Mouse (Mus musculus) olfactory bulb, adult 2 months (tissue): ENCODE measurements at regions not wholly inside any gene's neighbourhood (a gene's known extent, or its start where the extent isn't known, plus 50 kb on each side); places are given as distances from the start of the nearest gene placed in this dataset.

ENCODE experiments used
- CTCF ChIP-seq: fragments of 200-500 bp; IDR thresholded peaks from 2 replicates; pipeline ENCODE4 v1.5.1; 2012; ENCODE audit warnings: low read depth, mild to moderate bottlenecking, low read length, moderate library complexity; ENCODE audit not compliant: insufficient read depth
- POLR2A ChIP-seq: fragments of 200-500 bp; IDR thresholded peaks from 2 replicates; pipeline ENCODE4 v1.6.1; 2012; ENCODE audit warnings: mild to moderate bottlenecking, low read depth, low read length, moderate library complexity; ENCODE audit not compliant: insufficient read depth

DNA sequence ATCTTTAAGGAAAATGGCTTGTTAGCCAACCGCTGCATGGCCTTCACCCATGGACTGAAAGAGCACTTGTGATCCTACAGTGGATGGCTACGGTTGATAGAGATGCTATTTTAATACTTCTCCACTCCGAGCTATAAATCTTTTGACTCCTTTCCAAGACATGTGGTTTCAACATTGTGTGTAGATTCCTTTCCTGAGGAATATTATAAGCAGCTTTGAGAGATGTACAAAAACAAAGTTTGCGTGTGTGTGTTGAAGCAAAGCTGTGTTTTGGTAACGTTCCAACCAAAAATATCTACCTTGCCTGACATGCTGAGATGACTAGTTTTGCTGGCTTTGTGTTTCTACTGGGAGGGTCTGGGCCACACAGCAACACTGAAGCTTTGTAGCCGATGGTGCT is 83.0 kb downstream of the Zbtb18 start:
- TF ChIP-seq CTCF (no peak), POLR2A (no peak)
